Mouse (Mus musculus) brain, adult 2 months (tissue): ENCODE data around the gene Olfr31.
A peak's percentile ranks its signal among the peaks of the same experiment; 100 is the strongest.

Source experiments
- DNase-seq: peaks from one replicate; pipeline ENCODE4 v3.0.0; 2011; ENCODE audit warnings: low read depth, low spot score

Gene Olfr31

GRCm38 (mm10) chr14:14322528-14322927 is at the start of gene Olfr31:
Olfr31 (plus strand) TSS chr14:14322828.
- DNase-seq: peak; percentile 43

- peak; percentile 96 for DNase-seq
Observed at GRCm38 (mm10) chr14:14294426-14294825, 28.2 kb upstream of the Olfr31 start.

GRCm38 (mm10) chr14:14308938-14309337 is 13.7 kb upstream of the Olfr31 start:
- DNase-seq: peak; percentile 65

GRCm38 (mm10) chr14:14309416-14309815 is 13.2 kb upstream of the Olfr31 start:
- DNase-seq: peak; percentile 33

- peak; percentile 95 for DNase-seq
Observed at GRCm38 (mm10) chr14:14345113-14345871, 22.7 kb downstream of the Olfr31 start.

- DNase-seq: peak; percentile 89
Observed at GRCm38 (mm10) chr14:14345948-14346812, 23.6 kb downstream of the Olfr31 start, which contains the start of gene Il3ra. Il3ra (plus strand) TSS chr14:14346275.

- no peak for DNase-seq
Observed at GRCm38 (mm10) chr14:14346813-14347100, 24.1 kb downstream of the Olfr31 start.

- DNase-seq: peak; percentile 54
Observed at GRCm38 (mm10) chr14:14347151-14347835, 24.7 kb downstream of the Olfr31 start.

GRCm38 (mm10) chr14:14347836-14348621 is 25.4 kb downstream of the Olfr31 start:
- DNase-seq: peak; percentile 79

GRCm38 (mm10) chr14:14348674-14349401 is 26.2 kb downstream of the Olfr31 start:
- DNase-seq: no peak

- DNase-seq: no peak
Observed at GRCm38 (mm10) chr14:14349485-14350262, 27.0 kb downstream of the Olfr31 start.

- DNase-seq: no peak
Observed at GRCm38 (mm10) chr14:14350263-14351147, 27.9 kb downstream of the Olfr31 start.

- DNase-seq: no peak
Observed at GRCm38 (mm10) chr14:14351148-14351455, 28.5 kb downstream of the Olfr31 start.

GRCm38 (mm10) chr14:14351721-14352590 is 29.3 kb downstream of the Olfr31 start:
- peak; percentile 61 for DNase-seq

- DNase-seq: no peak
Observed at GRCm38 (mm10) chr14:14352606-14353005, 30.0 kb downstream of the Olfr31 start.

- no peak for DNase-seq
Observed at GRCm38 (mm10) chr14:14353081-14353732, 30.6 kb downstream of the Olfr31 start.

- DNase-seq: peak; percentile 34
Observed at GRCm38 (mm10) chr14:14353740-14354510, 31.3 kb downstream of the Olfr31 start.
